Mouse (Mus musculus) gastrocnemius, postnatal 36 days (tissue): ENCODE data around the gene Adamtsl3. TPM values are rescaled to one million over a fixed set of nuclear protein-coding genes. Genes with fewer than 3 reads are reported as not detected.

Experiments
- DNase-seq, 2 experiments: peaks; one replicate each; pipeline ENCODE4 v3.0.0; 2022
- intact Hi-C: fragments of 180-260 bp; cut with DNase I; formaldehyde crosslinking; loops from one replicate; pipeline ENCODE4 v1.15.1; 2025
- long read RNA-seq, 2 experiments: library from polyadenylated mRNA; stranded (forward); transcript quantifications; one replicate each; pipeline ENCODE4 v2.0.0; 2021
- total RNA-seq, 2 experiments: library from RNA; stranded (reverse); gene quantifications; 2 replicates each; pipeline ENCODE4 v1.2.3; 2021

Gene Adamtsl3
- 1 to 10 TPM; 2.3 to 4.5 TPM for total RNA-seq
- long read RNA-seq, experiment 1, result 0 reads
- long read RNA-seq, experiment 2, full-length matches to known transcripts, result 1 of 2 reads
- long read RNA-seq, experiment 2, partial matches to known transcripts, result 0 of 2 reads
- long read RNA-seq, experiment 2, other reads (novel, unspliced or antisense), result 1 of 2 reads

- peak; percentile 52 to 57 for DNase-seq
- intact Hi-C loops, result no loop called here
These were observed at the start of gene Adamtsl3 for GRCm38 (mm10) chr7:82335211-82336121. Gene Adamtsl3 (plus strand): TSS chr7:82335694.

GRCm38 (mm10) chr7:82287242-82287641, 48.3 kb upstream of the Adamtsl3 start:
- DNase-seq, result no peak
- intact Hi-C loops, result no loop called here

- DNase-seq, result no peak
- intact Hi-C loops, result no loop called here
These were observed 42.1 kb upstream of the Adamtsl3 start for GRCm38 (mm10) chr7:82293441-82293840.

GRCm38 (mm10) chr7:82294083-82294482, 41.4 kb upstream of the Adamtsl3 start:
- intact Hi-C loops, result no loop called here
- DNase-seq, result no peak

- DNase-seq, result no peak
- intact Hi-C loops, result no loop called here
These were observed 40.9 kb upstream of the Adamtsl3 start for GRCm38 (mm10) chr7:82294611-82295010.

- intact Hi-C loops, result no loop called here
- no peak for DNase-seq
These were observed 27.1 kb upstream of the Adamtsl3 start for GRCm38 (mm10) chr7:82308398-82308797.

- no peak for DNase-seq
- intact Hi-C loops, result no loop called here
These were observed 17.0 kb upstream of the Adamtsl3 start for GRCm38 (mm10) chr7:82318515-82318914.

- intact Hi-C loops, result no loop called here
- no peak for DNase-seq
These were observed 8.9 kb upstream of the Adamtsl3 start for GRCm38 (mm10) chr7:82326616-82327015.

GRCm38 (mm10) chr7:82327201-82327600, 8.3 kb upstream of the Adamtsl3 start:
- intact Hi-C loops, result no loop called here
- DNase-seq, result no peak

- intact Hi-C loops, result no loop called here
- DNase-seq, result no peak
These were observed 7.6 kb upstream of the Adamtsl3 start for GRCm38 (mm10) chr7:82327881-82328280.

GRCm38 (mm10) chr7:82329831-82330230, 5.7 kb upstream of the Adamtsl3 start:
- DNase-seq, result no peak
- intact Hi-C loops, result no loop called here

GRCm38 (mm10) chr7:82330860-82331259, 4.6 kb upstream of the Adamtsl3 start:
- no peak for DNase-seq
- intact Hi-C loops, result no loop called here

- intact Hi-C loops, result no loop called here
- no peak for DNase-seq
These were observed 1.5 kb upstream of the Adamtsl3 start for GRCm38 (mm10) chr7:82334000-82334399.

- DNase-seq, result peak; percentile 65 to 76
- intact Hi-C loops, result no loop called here
These were observed 638 bp downstream of the Adamtsl3 start for GRCm38 (mm10) chr7:82336132-82336531.

- DNase-seq, result no peak
- intact Hi-C loops, result no loop called here
These were observed 2.6 kb downstream of the Adamtsl3 start for GRCm38 (mm10) chr7:82338121-82338520.

GRCm38 (mm10) chr7:82338532-82338931, 3.0 kb downstream of the Adamtsl3 start:
- no peak for DNase-seq
- intact Hi-C loops, result no loop called here

- DNase-seq, result no peak
- intact Hi-C loops, result no loop called here
These were observed 3.7 kb downstream of the Adamtsl3 start for GRCm38 (mm10) chr7:82339214-82339613.

GRCm38 (mm10) chr7:82341476-82341875, 6.0 kb downstream of the Adamtsl3 start:
- no peak for DNase-seq
- intact Hi-C loops, result no loop called here

- DNase-seq, result no peak
- intact Hi-C loops, result no loop called here
These were observed 11.2 kb downstream of the Adamtsl3 start for GRCm38 (mm10) chr7:82346706-82347105.

GRCm38 (mm10) chr7:82349796-82350195, 14.3 kb downstream of the Adamtsl3 start:
- DNase-seq, result no peak
- intact Hi-C loops, result no loop called here

GRCm38 (mm10) chr7:82350421-82350820, 14.9 kb downstream of the Adamtsl3 start:
- intact Hi-C loops, result no loop called here
- DNase-seq, result peak in 1 of 2 experiments; percentile 49

- no peak for DNase-seq
- intact Hi-C loops, result no loop called here
These were observed 23.7 kb downstream of the Adamtsl3 start for GRCm38 (mm10) chr7:82359146-82359545.
